Comparison of ENCODE assay signal across 12 mouse cellular contexts in the genomic region with DNA sequence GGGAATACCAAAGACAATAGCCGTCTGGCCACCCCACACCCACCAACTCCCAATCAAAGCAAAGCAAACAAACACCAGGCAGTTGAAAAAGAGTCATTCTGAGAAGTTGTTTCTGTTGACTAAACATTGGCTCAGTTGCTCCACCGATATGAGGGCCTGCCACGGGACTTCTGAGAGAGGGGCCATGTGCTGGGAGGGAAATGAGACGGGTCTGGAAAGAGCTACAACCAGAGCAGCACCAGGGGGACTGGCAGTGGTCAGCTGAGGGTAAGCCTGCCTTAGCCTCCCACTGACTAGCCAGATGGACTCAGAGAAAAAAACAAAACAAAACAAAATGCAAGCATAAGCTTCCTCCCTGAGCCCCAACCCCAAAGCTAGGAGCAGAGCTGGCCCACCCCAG.
A peak's percentile ranks its signal among the peaks of the same experiment; 100 is the strongest.
DNase-seq lines count a peak whose midpoint lies in the region; ATAC-seq lines count a peak whose summit lies in the region.
"Had no signal": no experiment of that assay in that cellular context is flagged by ENCODE, and none has a peak within 500 bp of the region (broad histone marks: within the 10 kb centered on the region; RNA-seq: fewer than 3 reads in every experiment).

No protein-coding gene starts in this region.

- no peak for ATAC-seq in forebrain, embryonic 12.5 days (ENCODE audit: low FRiP score)
- no peak for ATAC-seq in intestine, embryonic 16.5 days
- no peak for ATAC-seq in stomach, embryonic 15.5 days (ENCODE audit: insufficient read depth, low FRiP score, low read depth)
- no peak for ATAC-seq in frontal cortex, adult (ENCODE audit: low TSS enrichment)
- ATAC-seq: forebrain, embryonic 16.5 days; hindbrain, postnatal 0 days; midbrain, embryonic 16.5 days had no signal

- peaks cover 60% of the 10 kb centered on the region for H3K4me1 ChIP-seq in forebrain, embryonic 10.5 days
- peaks cover 34% of the 10 kb centered on the region for H3K4me1 ChIP-seq in forebrain, embryonic 12.5 days
- H3K4me1 ChIP-seq in intestine, embryonic 16.5 days (ENCODE audit: control insufficient read depth, insufficient read depth, low read length), result peaks cover 67% of the 10 kb centered on the region
- peaks cover 57% of the 10 kb centered on the region for H3K4me1 ChIP-seq in stomach, embryonic 15.5 days

- no peaks in the 10 kb centered on the region; the same call in 1 of the 2 replicates for H3K9me3 ChIP-seq in forebrain, embryonic 10.5 days
- no peaks in the 10 kb centered on the region for H3K9me3 ChIP-seq in forebrain, embryonic 12.5 days
- H3K9me3 ChIP-seq in intestine, embryonic 16.5 days (ENCODE audit: control insufficient read depth, low read length), result no peaks in the 10 kb centered on the region
- no peaks in the 10 kb centered on the region for H3K9me3 ChIP-seq in stomach, embryonic 15.5 days

- no peak overlapping the region for H3K4me3 ChIP-seq in forebrain, embryonic 10.5 days
- no peak overlapping the region for H3K4me3 ChIP-seq in forebrain, embryonic 12.5 days (replicated peaks)
- H3K4me3 ChIP-seq in intestine, embryonic 16.5 days (ENCODE audit: low read length), result no peak overlapping the region
- H3K4me3 ChIP-seq in stomach, embryonic 15.5 days (replicated peaks), result no peak overlapping the region

- no peak for DNase-seq in forebrain, embryonic 10.5 days (ENCODE audit: extremely low spot score, low spot score)
- peak; percentile 22 for DNase-seq in left cerebral cortex, postnatal 4 days
- no peak for DNase-seq in left cerebral cortex, adult 8-10 months (ENCODE audit: low spot score in 2 of 2)
- DNase-seq in heart, postnatal 36 days, result no peak
- DNase-seq: lung, adult 2 months had no signal

- no peak overlapping the region for H3K4me2 ChIP-seq in forebrain, embryonic 12.5 days
- no peak overlapping the region for H3K4me2 ChIP-seq in intestine, embryonic 16.5 days (ENCODE audit: low read depth, low read length)
- H3K4me2 ChIP-seq in stomach, embryonic 15.5 days, result no peak overlapping the region

- intact Hi-C loops in left cerebral cortex, postnatal 4 days (cut with DNase I), result no loop called here
- intact Hi-C loops in heart, postnatal 36 days (cut with DNase I), result no loop called here

- no peaks in the 10 kb centered on the region for H3K36me3 ChIP-seq in forebrain, embryonic 10.5 days (replicated peaks)
- no peaks in the 10 kb centered on the region for H3K36me3 ChIP-seq in forebrain, embryonic 12.5 days (replicated peaks)
- no peaks in the 10 kb centered on the region for H3K36me3 ChIP-seq in intestine, embryonic 16.5 days (ENCODE audit: control insufficient read depth, insufficient read depth, low read length)
- H3K36me3 ChIP-seq in stomach, embryonic 15.5 days, result no peaks in the 10 kb centered on the region

- peak overlapping the region; percentile 37; the same call in 1 of the 2 replicates for H3K27ac ChIP-seq in forebrain, embryonic 10.5 days
- no peak overlapping the region for H3K27ac ChIP-seq in forebrain, embryonic 12.5 days
- H3K27ac ChIP-seq in intestine, embryonic 16.5 days (ENCODE audit: low read length), result peak overlapping the region; percentile 12; the same call in 1 of the 2 replicates
- peak overlapping the region; percentile 62 for H3K27ac ChIP-seq in stomach, embryonic 15.5 days
- H3K27ac ChIP-seq: hindbrain, postnatal 0 days had no signal

- no peak overlapping the region for H3K9ac ChIP-seq in forebrain, embryonic 12.5 days
- peak overlapping the region; percentile 27; the same call in 1 of the 2 replicates for H3K9ac ChIP-seq in intestine, embryonic 16.5 days (ENCODE audit: low read depth, low read length)
- H3K9ac ChIP-seq in stomach, embryonic 15.5 days, result no peak overlapping the region

- WGBS in forebrain, embryonic 10.5 days, result 35% methylated on average over 4 of the region's 4 CpGs
- WGBS in forebrain, embryonic 12.5 days, result 24% methylated on average over 4 of the region's 4 CpGs
- 18% methylated on average over 4 of the region's 4 CpGs for WGBS in intestine, embryonic 16.5 days
- 19% methylated on average over 4 of the region's 4 CpGs for WGBS in stomach, embryonic 15.5 days

- peaks cover 59% of the 10 kb centered on the region for H3K27me3 ChIP-seq in forebrain, embryonic 10.5 days (ENCODE audit: poor library complexity, severe bottlenecking)
- H3K27me3 ChIP-seq in forebrain, embryonic 12.5 days, result peaks cover 30% of the 10 kb centered on the region; the same call in 1 of the 2 replicates
- H3K27me3 ChIP-seq in intestine, embryonic 16.5 days (replicated peaks; ENCODE audit: control insufficient read depth, insufficient read depth, low read length), result no peaks in the 10 kb centered on the region
- H3K27me3 ChIP-seq in stomach, embryonic 15.5 days (replicated peaks), result no peaks in the 10 kb centered on the region
